Mouse (Mus musculus): Measurements from ENCODE around the gene Plin4.
A peak's percentile ranks its signal among the peaks of the same experiment; 100 is the strongest.
"Not testable (repeated sequence)": the region's sequence is repeated elsewhere in the genome, so short reads cannot be mapped to it uniquely, and the experiment has no call there.

The Plin4 gene

GRCm38 (mm10) chr17:56126175-56126574, 16.6 kb upstream of the Plin4 start:
- no peak for DNase-seq (ENCODE audit: low spot score)

- DNase-seq (ENCODE audit: low spot score), result no peak
These were observed 15.7 kb upstream of the Plin4 start for GRCm38 (mm10) chr17:56125276-56125630.

GRCm38 (mm10) chr17:56124377-56125275, 15.0 kb upstream of the Plin4 start:
- DNase-seq (ENCODE audit: low spot score), result peak; percentile 64

- DNase-seq (ENCODE audit: low spot score), result no peak
These were observed 14.2 kb upstream of the Plin4 start for GRCm38 (mm10) chr17:56123681-56124340.

- no peak for DNase-seq (ENCODE audit: low spot score)
These were observed 13.6 kb upstream of the Plin4 start for GRCm38 (mm10) chr17:56123161-56123560.

- DNase-seq (ENCODE audit: low spot score), result no peak
These were observed 12.2 kb upstream of the Plin4 start, which contains the start of gene Lrg1 for GRCm38 (mm10) chr17:56121826-56122225. TSS of gene Lrg1 (minus strand) at chr17:56122001.

GRCm38 (mm10) chr17:56119981-56120880, 10.6 kb upstream of the Plin4 start:
- peak; percentile 65 for DNase-seq (ENCODE audit: low spot score)

- DNase-seq (ENCODE audit: low spot score), result no peak
These were observed 9.8 kb upstream of the Plin4 start for GRCm38 (mm10) chr17:56119431-56119830.

GRCm38 (mm10) chr17:56117251-56117710, 7.7 kb upstream of the Plin4 start, which contains the start of gene Plin5:
TSS of gene Plin5 (minus strand) at chr17:56117596.
- peak; percentile 72 for DNase-seq (ENCODE audit: low spot score)

- no peak for DNase-seq (ENCODE audit: low spot score)
These were observed 6.6 kb upstream of the Plin4 start for GRCm38 (mm10) chr17:56116193-56116592.

- no peak for DNase-seq (ENCODE audit: low spot score)
These were observed 3.1 kb upstream of the Plin4 start for GRCm38 (mm10) chr17:56112743-56113142.

GRCm38 (mm10) chr17:56111864-56112263, 2.3 kb upstream of the Plin4 start:
- DNase-seq (ENCODE audit: low spot score), result peak; percentile 63

GRCm38 (mm10) chr17:56111021-56111420, 1.4 kb upstream of the Plin4 start:
- DNase-seq (ENCODE audit: low spot score), result no peak

- no peak for DNase-seq (ENCODE audit: low spot score)
These were observed 968 bp upstream of the Plin4 start for GRCm38 (mm10) chr17:56110571-56110970.

- DNase-seq (ENCODE audit: low spot score), result peak; percentile 44
These were observed 1.1 kb downstream of the Plin4 start for GRCm38 (mm10) chr17:56108334-56109044.

GRCm38 (mm10) chr17:56107736-56108135, 1.9 kb downstream of the Plin4 start:
- DNase-seq (ENCODE audit: low spot score), result no peak

GRCm38 (mm10) chr17:56106981-56107380, 2.6 kb downstream of the Plin4 start:
- DNase-seq (ENCODE audit: low spot score), result no peak

GRCm38 (mm10) chr17:56106436-56106835, 3.2 kb downstream of the Plin4 start:
- DNase-seq (ENCODE audit: low spot score), result not testable (repeated sequence)

GRCm38 (mm10) chr17:56104821-56105220, 4.8 kb downstream of the Plin4 start:
- not testable (repeated sequence) for DNase-seq (ENCODE audit: low spot score)

GRCm38 (mm10) chr17:56103465-56104285, 5.9 kb downstream of the Plin4 start:
- no peak for DNase-seq (ENCODE audit: low spot score)

All from urinary bladder, postnatal 14 days (tissue).